ENCODE assay signal across 9 mouse cellular contexts in genomic region chr2:152155414-152156208, GRCm38 (mm10). TPM values are rescaled to one million over a fixed set of nuclear protein-coding genes. Genes with fewer than 3 reads are reported as not detected.
DNase-seq lines count a peak whose midpoint lies in the region; ATAC-seq and TF ChIP-seq lines count a peak whose summit lies in the region.
"Had no signal": no experiment of that assay in that cellular context is flagged by ENCODE, and none has a peak within 500 bp of the region (broad histone marks: within the 10 kb centered on the region; RNA-seq: fewer than 3 reads in every experiment).

No protein-coding gene starts in this region.

- H3K27ac ChIP-seq in intestine, embryonic 14.5 days (ENCODE audit: low read depth), result no peak overlapping the region
- no peak overlapping the region for H3K27ac ChIP-seq in intestine, postnatal 0 days (ENCODE audit: low read depth, low read length)

- 0 out of 2 replicates have a peak, but pooled peaks cover 2% of the 10 kb centered on the region for H3K9me3 ChIP-seq in intestine, embryonic 14.5 days (ENCODE audit: control insufficient read depth, low read length)
- H3K9me3 ChIP-seq in intestine, postnatal 0 days (ENCODE audit: control insufficient read depth), result no peaks in the 10 kb centered on the region

- no peak overlapping the region for H3K9ac ChIP-seq in intestine, embryonic 14.5 days (ENCODE audit: low read length)
- no peak overlapping the region for H3K9ac ChIP-seq in intestine, postnatal 0 days (ENCODE audit: low read depth, low read length)

- WGBS in intestine, embryonic 14.5 days, result 33% methylated on average over 7 of the region's 7 CpGs
- WGBS in intestine, postnatal 0 days, result 55% methylated on average over 7 of the region's 7 CpGs

- no peaks in the 10 kb centered on the region for H3K27me3 ChIP-seq in intestine, embryonic 14.5 days (replicated peaks; ENCODE audit: control insufficient read depth, insufficient read depth, low read length)
- H3K27me3 ChIP-seq in intestine, postnatal 0 days (replicated peaks; ENCODE audit: control insufficient read depth, insufficient read depth, low read length), result no peaks in the 10 kb centered on the region

- peak; percentile 71 for DNase-seq in intestine, embryonic 14.5 days (ENCODE audit: low spot score)
- peak; percentile 39 for DNase-seq in adrenal gland, adult 8-10 months
- DNase-seq in heart, adult 8-10 months (ENCODE audit: low spot score), result peak; percentile 80
- DNase-seq in kidney, postnatal 14 days, result peak; percentile 79
- no peak for DNase-seq in left cerebral cortex, adult 18-20 months (ENCODE audit: low spot score in 2 of 2)
- DNase-seq in ovary, postnatal 36 days (ENCODE audit: low spot score), result no peak
- DNase-seq in cerebellum, adult 11 months, result no peak

- TF ChIP-seq CTCF in intestine, postnatal 0 days (IDR thresholded peaks at IDR 0.05; ENCODE audit: low read depth), result no peak

- H3K4me3 ChIP-seq in intestine, embryonic 14.5 days (ENCODE audit: low read depth, low read length), result no peak overlapping the region
- H3K4me3 ChIP-seq in intestine, postnatal 0 days (ENCODE audit: low read depth, low read length), result no peak overlapping the region
- H3K4me3 ChIP-seq: myocyte had no signal

- no peak overlapping the region for H3K4me2 ChIP-seq in intestine, embryonic 14.5 days (ENCODE audit: low read length)
- H3K4me2 ChIP-seq in intestine, postnatal 0 days (replicated peaks; ENCODE audit: low read depth), result no peak overlapping the region

- H3K36me3 ChIP-seq in intestine, embryonic 14.5 days (ENCODE audit: control insufficient read depth, insufficient read depth, low read length), result no peaks in the 10 kb centered on the region
- H3K36me3 ChIP-seq in intestine, postnatal 0 days (ENCODE audit: control insufficient read depth, insufficient read depth), result no peaks in the 10 kb centered on the region

- ATAC-seq in intestine, embryonic 14.5 days (replicated peaks; ENCODE audit: low FRiP score, low TSS enrichment, low read depth), result peak; percentile 40; the same call in 1 of the 2 replicates
- ATAC-seq in intestine, postnatal 0 days, result no peak

- H3K4me1 ChIP-seq in intestine, embryonic 14.5 days (replicated peaks; ENCODE audit: control insufficient read depth, insufficient read depth, low read length), result 0 out of 2 replicates have a peak, but pooled peaks cover 6% of the 10 kb centered on the region
- no peaks in the 10 kb centered on the region for H3K4me1 ChIP-seq in intestine, postnatal 0 days (replicated peaks; ENCODE audit: control insufficient read depth, insufficient read depth, low read length)

RNA-seq across cellular contexts. Expression of gene Tcf15, which starts 12.2 kb away (rescaled TPM):
- polyA plus RNA-seq in intestine, embryonic 14.5 days (2014; fragmentation: Nextera tagmentation; extraction: Ambion mirVana), result 14.4 and 15.9 TPM in 2 replicates
- 3.2 and 4.5 TPM in 2 replicates for polyA plus RNA-seq in intestine, postnatal 0 days (2015; fragmentation: Nextera tagmentation; extraction: Ambion mirVana)
- 1 to 10 TPM; 1.5 to 4.1 (median 3.0) TPM for total RNA-seq in adrenal gland, adult 8-10 months (2022)
- total RNA-seq in heart, adult 8-10 months (2022), result 10 to 100 TPM; 21.1 to 47.5 (median 28.5) TPM
- total RNA-seq in left cerebral cortex, adult 18-20 months (2021), result 1 to 10 TPM; 1.5 to 1.8 TPM
- polyA plus RNA-seq: myocyte had no signal

RNA-seq across cellular contexts. Expression of gene Srxn1, which starts 50.3 kb away (rescaled TPM):
- polyA plus RNA-seq in intestine, embryonic 14.5 days (2014; fragmentation: Nextera tagmentation; extraction: Ambion mirVana), result 12.0 and 12.4 TPM in 2 replicates
- polyA plus RNA-seq in intestine, postnatal 0 days (2015; fragmentation: Nextera tagmentation; extraction: Ambion mirVana), result 102 and 104 TPM in 2 replicates
- total RNA-seq in adrenal gland, adult 8-10 months (2022), result 100 to 1,000 TPM; 134 to 367 (median 207) TPM
- 10 to 100 TPM; 19.5 to 33.1 (median 28.9) TPM for total RNA-seq in heart, adult 8-10 months (2022)
- total RNA-seq in left cerebral cortex, adult 18-20 months (2021), result 100 to 1,000 TPM; 103 to 106 TPM

Comparison
In these comparisons a context has a peak if more than half of its experiments do, and no peak if none do; other contexts are left out.
1. DNase-seq: peak in intestine, embryonic 14.5 days (single experiment), adrenal gland, adult 8-10 months (single experiment), heart, adult 8-10 months (single experiment) and kidney, postnatal 14 days (single experiment); none in left cerebral cortex, adult 18-20 months (0 of 2), ovary, postnatal 36 days (single experiment) and cerebellum, adult 11 months (single experiment).
2. RNA of gene Tcf15, which starts 12.2 kb away (total RNA-seq): 21.1 to 47.5 TPM in heart, adult 8-10 months; 1.5 to 4.1 TPM in adrenal gland, adult 8-10 months and 1.5 to 1.8 TPM in left cerebral cortex, adult 18-20 months; every median in the first group is over 4 times any median in the second.